Mouse (Mus musculus) stomach, postnatal 0 days (tissue): ENCODE results near the gene Cryaa. TPM values are rescaled to one million over a fixed set of nuclear protein-coding genes. Genes with fewer than 3 reads are reported as not detected.

Experiments used
- ATAC-seq: fragments of 200-750 bp; cut with Nextera tagmentation; 2 replicates; pipeline ENCODE4 v1.8.0; 2017; ENCODE audit not compliant: low FRiP score, low TSS enrichment
- DNase-seq: peaks from one replicate; pipeline ENCODE4 v3.0.0-alpha.2; 2016; ENCODE audit warnings: low spot score
- H3K27ac ChIP-seq: fragments of 300-500 bp; sonication (generic); replicated peaks from 2 replicates; pipeline ENCODE4 v1.5.1; 2014; ENCODE audit warnings: mild to moderate bottlenecking, control low read depth
- H3K27me3 ChIP-seq: fragments of 300-500 bp; sonication (generic); 2 replicates; pipeline ENCODE4 v1.6.1; 2014; ENCODE audit warnings: low read length; ENCODE audit not compliant: control insufficient read depth, insufficient read depth
- H3K36me3 ChIP-seq: fragments of 300-500 bp; sonication (generic); 2 replicates; pipeline ENCODE4 v1.6.1; 2014; ENCODE audit warnings: low read length, mixed read lengths; ENCODE audit not compliant: control insufficient read depth, insufficient read depth
- H3K4me1 ChIP-seq: fragments of 300-500 bp; sonication (generic); replicated peaks from 2 replicates; pipeline ENCODE4 v1.6.1; 2014; ENCODE audit warnings: antibody characterized with exemption; ENCODE audit not compliant: control insufficient read depth, insufficient read depth
- H3K4me2 ChIP-seq: fragments of 300-500 bp; sonication (generic); replicated peaks from 2 replicates; pipeline ENCODE4 v1.6.1; 2014; ENCODE audit warnings: low read depth, mild to moderate bottlenecking, control low read depth, moderate library complexity
- H3K4me3 ChIP-seq: fragments of 300-500 bp; sonication (generic); 2 replicates; pipeline ENCODE4 v1.5.1; 2014; ENCODE audit warnings: low read depth, low read length, control low read depth
- H3K9ac ChIP-seq: fragments of 300-500 bp; sonication (generic); 2 replicates; pipeline ENCODE4 v1.6.1; 2014; ENCODE audit warnings: mild to moderate bottlenecking, low read length, control low read depth, mixed read lengths
- H3K9me3 ChIP-seq: fragments of 300-500 bp; sonication (generic); 2 replicates; pipeline ENCODE4 v1.6.1; 2016; ENCODE audit warnings: low read length; ENCODE audit not compliant: control insufficient read depth
- CTCF ChIP-seq: IDR thresholded peaks from 2 replicates; pipeline ENCODE4 v1.5.1; 2016; ENCODE audit warnings: antibody characterized with exemption, low read depth, mild to moderate bottlenecking, moderate library complexity
- EP300 ChIP-seq: optimal IDR thresholded peaks from 2 replicates; pipeline ENCODE3; 2016; ENCODE audit warnings: antibody characterized with exemption
- whole genome bisulfite sequencing: fragments of 180-500 bp; shearing (Covaris S2); extraction: QIAGEN DNeasy Blood & Tissue Kit; methylation state at CpG from one replicate; pipeline ENCODE4 v1.1.7; 2014; 5-methylcytosine and 5-hydroxymethylcytosine counted together
- polyA plus RNA-seq: library from polyadenylated mRNA; unstranded; fragments of >200 nt; fragmentation: Nextera tagmentation; extraction: Ambion mirVana; gene quantifications from 2 replicates; pipeline ENCODE4 v1.2.1, GENCODE M21; 2015

Cryaa gene
- polyA plus RNA-seq, 1 experiment from 2014 or later = 0.12 TPM

- H3K4me2 ChIP-seq = no peak overlapping the region
- no peak overlapping the region for H3K9ac ChIP-seq
- no peak overlapping the region for H3K27ac ChIP-seq
- WGBS = 72% methylated on average over 4 of the region's 4 CpGs
- no peak for TF ChIP-seq EP300
- TF ChIP-seq CTCF = no peak
- DNase-seq (no peak), ATAC-seq (no peak)
- H3K4me1 ChIP-seq = no peaks in the 10 kb centered on the region
- no peaks in the 10 kb centered on the region for H3K9me3 ChIP-seq
- H3K27me3 ChIP-seq = no peaks in the 10 kb centered on the region
- no peak overlapping the region for H3K4me3 ChIP-seq
- peaks cover 9% of the 10 kb centered on the region for H3K36me3 ChIP-seq
Measured at GRCm38 (mm10) chr17:31642913-31643312, 34.7 kb upstream of the Cryaa start.

- TF ChIP-seq EP300 (no peak), CTCF (0 out of 2 replicates have a peak, but pooled peaks have one; percentile 0)
- Histone ChIP-seq H3K4me3 (no peak overlapping the region), H3K4me2 (no peak overlapping the region), H3K27ac (no peak overlapping the region), H3K9ac (no peak overlapping the region), H3K36me3 (peaks cover 28% of the 10 kb centered on the region), H3K4me1 (no peaks in the 10 kb centered on the region), H3K27me3 (no peaks in the 10 kb centered on the region), H3K9me3 (no peaks in the 10 kb centered on the region)
- 99% methylated on average over 5 of the region's 5 CpGs for WGBS
- DNase-seq (no peak), ATAC-seq (no peak; the same call in 1 of the 2 replicates)
Measured at GRCm38 (mm10) chr17:31646199-31647002, 31.2 kb upstream of the Cryaa start.

GRCm38 (mm10) chr17:31652152-31652551, 25.5 kb upstream of the Cryaa start:
- no peak overlapping the region for H3K27ac ChIP-seq
- H3K9ac ChIP-seq = no peak overlapping the region
- no peak for ATAC-seq
- peaks cover 36% of the 10 kb centered on the region for H3K36me3 ChIP-seq
- no peak overlapping the region for H3K4me3 ChIP-seq
- H3K9me3 ChIP-seq = no peaks in the 10 kb centered on the region
- no peak overlapping the region for H3K4me2 ChIP-seq
- TF ChIP-seq CTCF (no peak), EP300 (no peak)
- no peaks in the 10 kb centered on the region for H3K4me1 ChIP-seq
- 74% methylated on average over 14 of the region's 14 CpGs for WGBS
- no peak for DNase-seq
- H3K27me3 ChIP-seq = no peaks in the 10 kb centered on the region

DNA sequence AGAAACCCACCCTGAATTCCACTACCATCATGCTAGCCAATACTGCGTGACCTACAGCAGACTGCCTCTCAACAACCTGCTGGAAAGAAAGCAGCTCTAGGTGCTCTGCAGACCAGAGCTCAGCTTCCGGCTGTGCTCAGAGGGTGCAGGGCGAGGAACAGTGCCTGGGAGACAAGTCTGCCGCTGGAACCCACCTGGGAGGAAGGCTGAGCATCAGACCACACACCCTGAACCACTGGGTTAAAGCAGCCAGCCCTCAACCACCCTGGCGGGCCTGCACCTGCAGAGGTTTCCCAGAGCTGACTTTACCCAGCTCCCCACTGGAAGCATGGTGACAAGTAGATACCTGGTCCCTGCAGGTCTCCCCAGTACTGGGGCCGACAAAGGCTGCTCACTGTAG, 24.3 kb upstream of the Cryaa start:
- H3K9me3 ChIP-seq = no peaks in the 10 kb centered on the region
- no peak for ATAC-seq
- H3K27ac ChIP-seq = no peak overlapping the region
- WGBS = 38% methylated on average over 6 of the region's 6 CpGs
- TF ChIP-seq EP300 = no peak
- no peak for TF ChIP-seq CTCF
- H3K4me1 ChIP-seq = no peaks in the 10 kb centered on the region
- H3K36me3 ChIP-seq = peaks cover 27% of the 10 kb centered on the region
- no peak for DNase-seq
- no peak overlapping the region for H3K4me3 ChIP-seq
- no peak overlapping the region for H3K4me2 ChIP-seq
- no peaks in the 10 kb centered on the region for H3K27me3 ChIP-seq
- H3K9ac ChIP-seq = no peak overlapping the region

DNA sequence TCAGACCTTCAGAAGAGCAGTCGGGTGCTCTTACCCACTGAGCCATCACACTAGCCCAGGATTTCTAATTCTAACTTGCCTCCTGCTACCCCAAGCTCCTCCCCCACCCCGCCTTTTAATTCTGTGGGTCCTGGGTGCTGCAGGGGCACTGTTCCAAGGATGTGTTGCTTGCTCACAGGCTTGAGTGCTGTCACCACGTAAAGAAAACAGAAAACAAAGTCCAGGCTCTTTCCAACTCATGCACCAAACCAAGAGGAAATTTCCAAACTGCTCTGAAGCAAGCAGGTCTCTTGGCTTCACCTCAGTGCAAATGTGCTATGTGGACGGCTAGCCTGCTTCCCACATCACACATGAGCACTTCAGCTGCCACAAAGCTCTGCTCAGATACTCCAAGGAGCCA, 22.2 kb upstream of the Cryaa start:
- Histone ChIP-seq H3K27me3 (no peaks in the 10 kb centered on the region), H3K9ac (no peak overlapping the region), H3K4me2 (no peak overlapping the region), H3K27ac (no peak overlapping the region), H3K36me3 (peaks cover 19% of the 10 kb centered on the region), H3K4me1 (no peaks in the 10 kb centered on the region), H3K9me3 (no peaks in the 10 kb centered on the region), H3K4me3 (no peak overlapping the region)
- WGBS = 62% methylated on average over 4 of the region's 4 CpGs
- ATAC-seq (no peak), DNase-seq (no peak)
- TF ChIP-seq CTCF (no peak), EP300 (no peak)

- Histone ChIP-seq H3K4me1 (no peaks in the 10 kb centered on the region), H3K4me2 (no peak overlapping the region), H3K36me3 (peaks cover 9% of the 10 kb centered on the region), H3K27ac (no peak overlapping the region), H3K27me3 (no peaks in the 10 kb centered on the region), H3K4me3 (no peak overlapping the region), H3K9me3 (no peaks in the 10 kb centered on the region), H3K9ac (no peak overlapping the region)
- ATAC-seq (no peak), DNase-seq (no peak)
- WGBS = 72% methylated on average over 5 of the region's 5 CpGs
- TF ChIP-seq CTCF = no peak
- no peak for TF ChIP-seq EP300
Measured at GRCm38 (mm10) chr17:31656682-31657081, 20.9 kb upstream of the Cryaa start.
